Mouse (Mus musculus): Measurements from ENCODE around the gene Has1. TPM values are rescaled to one million over a fixed set of nuclear protein-coding genes. Genes with fewer than 3 reads are reported as not detected.

Has1 gene
- total and polyA plus RNA-seq, 3 experiments: not detected

GRCm38 (mm10) chr17:17899268-17899667 is 44.3 kb upstream of the Has1 start:
- Histone ChIP-seq H3K4me2 (ENCODE audit: insufficient read depth, low read depth, poor library complexity, severe bottlenecking) (no peak overlapping the region), H3K36me3 (replicated peaks in 1 of 2; ENCODE audit: control insufficient read depth in 1 of 2, insufficient read depth in 1 of 2, low read length in 1 of 2) (no peaks in the 10 kb centered on the region), H3K9me3 (replicated peaks; ENCODE audit: low read length) (no peaks in the 10 kb centered on the region), H3K27ac (ENCODE audit: insufficient read depth, low read depth) (no peak overlapping the region), H3K27me3 (replicated peaks) (no peaks in the 10 kb centered on the region), H3K79me2 (replicated peaks; ENCODE audit: control insufficient read depth, extremely low read depth, insufficient read depth, poor library complexity, severe bottlenecking) (no peaks in the 10 kb centered on the region), H3K9ac (ENCODE audit: insufficient read depth, low read depth) (no peak overlapping the region), H3K4me3 (replicated peaks in 1 of 3; ENCODE audit: low read depth in 2 of 3, low read length in 2 of 3, poor library complexity in 1 of 3) (no peak overlapping the region), H3K4me1 (ENCODE audit: control insufficient read depth in 1 of 2, insufficient read depth in 2 of 2) (peaks cover 2 to 20% of the 10 kb centered on the region in 2 experiments; a peak in 3 of 4 replicates)
- dilution Hi-C loops (cut with MboI; ENCODE audit: extremely low pct_ligation_motif_present, extremely low pct_unique_long_range_greater_than_20kb, low sequenced_read_pairs) (no loop called here), in situ Hi-C loops (cut with MboI; ENCODE audit: low pct_ligation_motif_present, low pct_unique_long_range_greater_than_20kb, low sequenced_read_pairs) (loop anchor here (5.0 kb wide), 1 partner anchor 132 kb away; no protein-coding TSS in a partner anchor)
- TF ChIP-seq MAFK (IDR thresholded peaks at IDR 0.05; ENCODE audit: insufficient replicate concordance, low read length) (no peak), CTCF (conservative IDR thresholded peaks at IDR 0.05 in 1 of 2, IDR thresholded peaks at IDR 0.05 in 1 of 2; ENCODE audit: low read depth in 2 of 2, low read length in 2 of 2) (peak; percentile 14 to 75; a peak in 2 of 4 replicates), E2F4 (IDR thresholded peaks at IDR 0.05; ENCODE audit: insufficient replicate concordance, low read depth, low read length) (no peak), RAD21 (IDR thresholded peaks at IDR 0.05; ENCODE audit: low read depth, low read length) (peak; percentile 76), MEF2A (IDR thresholded peaks at IDR 0.05; ENCODE audit: borderline replicate concordance, low read depth, low read length) (no peak), ETS1 (conservative IDR thresholded peaks at IDR 0.05; ENCODE audit: low read depth, low read length) (no peak), SMC3 (IDR thresholded peaks at IDR 0.05; ENCODE audit: low read depth, low read length) (peak; percentile 64), MXI1 (IDR thresholded peaks at IDR 0.05; ENCODE audit: low read depth, low read length) (no peak)
- peak; percentile 47 for DNase-seq (ENCODE audit: extremely low read depth)

GRCm38 (mm10) chr17:17896039-17896438 is 41.0 kb upstream of the Has1 start:
- Histone ChIP-seq H3K4me3 (replicated peaks in 1 of 3; ENCODE audit: low read depth in 2 of 3, low read length in 2 of 3, poor library complexity in 1 of 3) (no peak overlapping the region), H3K27me3 (replicated peaks) (no peaks in the 10 kb centered on the region), H3K9ac (ENCODE audit: insufficient read depth, low read depth) (no peak overlapping the region), H3K36me3 (replicated peaks in 1 of 2; ENCODE audit: control insufficient read depth in 1 of 2, insufficient read depth in 1 of 2, low read length in 1 of 2) (no peaks in the 10 kb centered on the region), H3K4me1 (ENCODE audit: control insufficient read depth in 1 of 2, insufficient read depth in 2 of 2) (peaks cover 2 to 13% of the 10 kb centered on the region in 2 experiments; a peak in 3 of 4 replicates), H3K79me2 (replicated peaks; ENCODE audit: control insufficient read depth, extremely low read depth, insufficient read depth, poor library complexity, severe bottlenecking) (no peaks in the 10 kb centered on the region), H3K27ac (ENCODE audit: insufficient read depth, low read depth) (no peak overlapping the region), H3K9me3 (replicated peaks; ENCODE audit: low read length) (no peaks in the 10 kb centered on the region), H3K4me2 (ENCODE audit: insufficient read depth, low read depth, poor library complexity, severe bottlenecking) (no peak overlapping the region)
- peak; percentile 66 for DNase-seq (ENCODE audit: extremely low read depth)
- no peak for TF ChIP-seq MYC (IDR thresholded peaks at IDR 0.05; ENCODE audit: low read depth, low read length)
- peak; percentile 67 to 86 for TF ChIP-seq CTCF (conservative IDR thresholded peaks at IDR 0.05 in 1 of 2, IDR thresholded peaks at IDR 0.05 in 1 of 2; ENCODE audit: low read depth in 2 of 2, low read length in 2 of 2)
- no peak for TF ChIP-seq BHLHE40 (IDR thresholded peaks at IDR 0.05; ENCODE audit: low read depth, low read length)
- TF ChIP-seq ZMIZ1 (IDR thresholded peaks at IDR 0.05; ENCODE audit: low read depth, low read length): no peak
- TF ChIP-seq ZC3H11A (IDR thresholded peaks at IDR 0.05; ENCODE audit: low read depth, low read length): peak; percentile 19; the same call in 1 of the 2 replicates
- peak; percentile 81 for TF ChIP-seq SMC3 (IDR thresholded peaks at IDR 0.05; ENCODE audit: low read depth, low read length)
- peak; percentile 79 for TF ChIP-seq RAD21 (IDR thresholded peaks at IDR 0.05; ENCODE audit: low read depth, low read length)
- in situ Hi-C loops (cut with MboI; ENCODE audit: low pct_ligation_motif_present, low pct_unique_long_range_greater_than_20kb, low sequenced_read_pairs): loop anchor here (5.0 kb wide), 1 partner anchor 129 kb away; no protein-coding TSS in a partner anchor
- dilution Hi-C loops (cut with MboI; ENCODE audit: extremely low pct_ligation_motif_present, extremely low pct_unique_long_range_greater_than_20kb, low sequenced_read_pairs): no loop called here

Measured in CH12.LX (cell line).